ENCODE assay signal across 14 mouse cellular contexts in the genomic region with DNA sequence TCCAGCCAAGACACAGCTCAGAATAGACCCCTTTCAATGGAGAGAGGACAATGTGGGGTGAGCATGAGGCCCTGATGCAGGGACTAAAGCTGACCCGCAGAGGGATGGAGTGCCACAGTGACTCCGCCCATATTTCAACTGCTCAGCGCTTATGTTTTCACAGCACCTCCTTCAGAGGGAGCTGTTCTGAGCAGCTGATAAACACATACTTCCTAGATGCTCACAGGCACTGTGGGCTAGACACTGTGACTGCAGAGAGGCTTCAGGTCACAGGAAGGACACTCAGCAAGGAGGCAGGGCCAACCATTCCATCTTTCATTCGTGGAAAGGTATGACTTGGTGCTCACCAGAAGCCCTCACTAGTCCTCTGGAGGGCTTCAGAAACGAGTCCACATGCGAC. TPM values are rescaled to one million over a fixed set of nuclear protein-coding genes. Genes with fewer than 3 reads are reported as not detected.
DNase-seq lines count a peak whose midpoint lies in the region; ATAC-seq and TF ChIP-seq lines count a peak whose summit lies in the region.
"Had no signal": no experiment of that assay in that cellular context is flagged by ENCODE, and none has a peak within 500 bp of the region (broad histone marks: within the 10 kb centered on the region; RNA-seq: fewer than 3 reads in every experiment).

No protein-coding gene starts in this region.

- H3K9ac ChIP-seq in lung, embryonic 14.5 days = no peak overlapping the region
- H3K9ac ChIP-seq: midbrain, embryonic 15.5 days; neural tube, embryonic 15.5 days; stomach, embryonic 15.5 days had no signal

- no peak overlapping the region for H3K4me3 ChIP-seq in lung, embryonic 14.5 days (ENCODE audit: low read depth, low read length)
- H3K4me3 ChIP-seq in G1E (ENCODE audit: low read depth, low read length) = no peak overlapping the region
- no peak overlapping the region for H3K4me3 ChIP-seq in embryonic facial prominence, embryonic 10.5 days
- H3K4me3 ChIP-seq: midbrain, embryonic 15.5 days; neural tube, embryonic 15.5 days; stomach, embryonic 15.5 days had no signal

- H3K27me3 ChIP-seq in lung, embryonic 14.5 days (ENCODE audit: insufficient read depth, low read length) = no peaks in the 10 kb centered on the region
- H3K27me3 ChIP-seq in G1E (ENCODE audit: insufficient read depth, low read length) = no peaks in the 10 kb centered on the region
- no peaks in the 10 kb centered on the region for H3K27me3 ChIP-seq in embryonic facial prominence, embryonic 10.5 days (replicated peaks; ENCODE audit: low read depth, poor library complexity, severe bottlenecking)
- H3K27me3 ChIP-seq: midbrain, embryonic 15.5 days; neural tube, embryonic 15.5 days; Patski; stomach, embryonic 15.5 days had no signal

- no peak overlapping the region for H3K4me2 ChIP-seq in lung, embryonic 14.5 days
- H3K4me2 ChIP-seq: midbrain, embryonic 15.5 days; neural tube, embryonic 15.5 days; stomach, embryonic 15.5 days had no signal

- WGBS in lung, embryonic 14.5 days = 47% methylated on average over 6 of the region's 6 CpGs
- 67% methylated on average over 6 of the region's 6 CpGs for whole genome bisulfite sequencing in embryonic facial prominence, embryonic 10.5 days

- TF ChIP-seq CTCF in lung, embryonic 14.5 days (IDR thresholded peaks at IDR 0.05; ENCODE audit: low read depth) = peak; percentile 17; the same call in 1 of the 2 replicates
- TF ChIP-seq CTCF in G1E (IDR thresholded peaks at IDR 0.05; ENCODE audit: low read depth, low read length) = no peak

- DNase-seq in lung, embryonic 14.5 days = no peak
- DNase-seq in lung, postnatal 25 days (ENCODE audit: low spot score) = no peak
- DNase-seq in G1E (ENCODE audit: low spot score) = peak; percentile 46
- DNase-seq in embryonic facial prominence, embryonic 10.5 days (ENCODE audit: low spot score) = no peak
- DNase-seq in adrenal gland, postnatal 10 days = no peak
- no peak for DNase-seq in Muller cell, postnatal 12 days (ENCODE audit: inconsistent ontology term)
- DNase-seq in neural tube, embryonic 10.5 days (ENCODE audit: extremely low spot score, low spot score) = no peak
- DNase-seq: cerebellum, postnatal 10 days; kidney, adult 18-20 months had no signal

- H3K27ac ChIP-seq in lung, embryonic 14.5 days (ENCODE audit: low read depth) = no peak overlapping the region
- peak overlapping the region; percentile 77 for H3K27ac ChIP-seq in embryonic facial prominence, embryonic 10.5 days (replicated peaks)
- H3K27ac ChIP-seq: midbrain, embryonic 15.5 days; neural tube, embryonic 15.5 days; stomach, embryonic 15.5 days had no signal

- H3K9me3 ChIP-seq in lung, embryonic 14.5 days (ENCODE audit: low read depth, low read length) = no peaks in the 10 kb centered on the region
- no peaks in the 10 kb centered on the region for H3K9me3 ChIP-seq in G1E (replicated peaks)
- no peaks in the 10 kb centered on the region for H3K9me3 ChIP-seq in embryonic facial prominence, embryonic 10.5 days
- H3K9me3 ChIP-seq: midbrain, embryonic 15.5 days; neural tube, embryonic 15.5 days; stomach, embryonic 15.5 days had no signal

- no peak for ATAC-seq in lung, embryonic 14.5 days (ENCODE audit: insufficient read depth)
- no peak for ATAC-seq in G1E (ENCODE audit: extremely low read depth, insufficient number of reproducible peaks, low FRiP score, poor library complexity, severe bottlenecking)
- ATAC-seq in megakaryocyte progenitor cell, adult 5-6 weeks (replicated peaks; ENCODE audit: poor library complexity) = peak; percentile 76
- ATAC-seq: midbrain, embryonic 15.5 days; Patski had no signal

- H3K36me3 ChIP-seq in lung, embryonic 14.5 days (ENCODE audit: insufficient read depth) = no peaks in the 10 kb centered on the region
- peaks cover 86% of the 10 kb centered on the region for H3K36me3 ChIP-seq in G1E (replicated peaks)
- H3K36me3 ChIP-seq in embryonic facial prominence, embryonic 10.5 days (replicated peaks) = peaks cover 27% of the 10 kb centered on the region
- H3K36me3 ChIP-seq: midbrain, embryonic 15.5 days; neural tube, embryonic 15.5 days; stomach, embryonic 15.5 days had no signal

- H3K4me1 ChIP-seq in lung, embryonic 14.5 days (ENCODE audit: insufficient read depth) = no peaks in the 10 kb centered on the region
- peaks cover 55% of the 10 kb centered on the region for H3K4me1 ChIP-seq in G1E (ENCODE audit: insufficient read depth, low read depth, low read length)
- H3K4me1 ChIP-seq in embryonic facial prominence, embryonic 10.5 days = peaks cover 44% of the 10 kb centered on the region

RNA-seq across cellular contexts. Expression of gene Micall2, which starts 13.4 kb away (rescaled TPM):
- 3.0 and 4.8 TPM in 2 replicates for polyA plus RNA-seq in lung, embryonic 14.5 days (2014; fragmentation: Nextera tagmentation; extraction: Ambion mirVana)
- total RNA-seq in G1E (2014; fragmentation: Nextera tagmentation) (12.8 and 21.7 TPM in 2 replicates), G1E (2017) (8.0 and 8.5 TPM in 2 replicates)
- polyA plus RNA-seq in G1E (2012) = 22.4 and 26.3 TPM in 2 replicates
- 8.6 and 10.5 TPM in 2 replicates for polyA plus RNA-seq in embryonic facial prominence, embryonic 10.5 days (2016; fragmentation: Nextera tagmentation; extraction: Ambion mirVana)
- 7.0 and 8.0 TPM in 2 replicates for total RNA-seq in megakaryocyte progenitor cell, adult 5-6 weeks (2015)
- total RNA-seq in megakaryocyte progenitor cell, adult 5-6 weeks (2017) = 2.5 and 3.9 TPM in 2 replicates
- total RNA-seq in adrenal gland, postnatal 10 days (2021) = 1 to 10 TPM; 6.6 to 9.2 TPM

RNA-seq across cellular contexts. Expression of gene Ints1, which starts 52.8 kb away (rescaled TPM):
- 37.6 and 39.8 TPM in 2 replicates for polyA plus RNA-seq in lung, embryonic 14.5 days (2014; fragmentation: Nextera tagmentation; extraction: Ambion mirVana)
- 67.6 and 84.0 TPM in 2 replicates for total RNA-seq in G1E (2014; fragmentation: Nextera tagmentation)
- 22.1 and 25.2 TPM in 2 replicates for total RNA-seq in G1E (2017)
- 108 and 115 TPM in 2 replicates for polyA plus RNA-seq in G1E (2012)
- polyA plus RNA-seq in embryonic facial prominence, embryonic 10.5 days (2016; fragmentation: Nextera tagmentation; extraction: Ambion mirVana) = 42.6 and 44.4 TPM in 2 replicates
- total RNA-seq in megakaryocyte progenitor cell, adult 5-6 weeks (2015) = 63.8 and 65.1 TPM in 2 replicates
- 41.0 and 47.0 TPM in 2 replicates for total RNA-seq in megakaryocyte progenitor cell, adult 5-6 weeks (2017)
- 10 to 100 TPM; 36.6 to 51.9 TPM for total RNA-seq in adrenal gland, postnatal 10 days (2021)
